Mouse (Mus musculus) c-Kit-positive CD71-negative TER-119-negative erythroid progenitor cells, embryonic 14.5 days (primary cell): Measurements from ENCODE around the gene Enc1.
"Not testable (repeated sequence)": the region's sequence is repeated elsewhere in the genome, so short reads cannot be mapped to it uniquely, and the experiment has no call there.

Source experiments
- DNase-seq: peaks from one replicate; pipeline ENCODE4 v3.0.0-alpha.2; 2013; ENCODE audit warnings: low read depth

Enc1 gene

DNA sequence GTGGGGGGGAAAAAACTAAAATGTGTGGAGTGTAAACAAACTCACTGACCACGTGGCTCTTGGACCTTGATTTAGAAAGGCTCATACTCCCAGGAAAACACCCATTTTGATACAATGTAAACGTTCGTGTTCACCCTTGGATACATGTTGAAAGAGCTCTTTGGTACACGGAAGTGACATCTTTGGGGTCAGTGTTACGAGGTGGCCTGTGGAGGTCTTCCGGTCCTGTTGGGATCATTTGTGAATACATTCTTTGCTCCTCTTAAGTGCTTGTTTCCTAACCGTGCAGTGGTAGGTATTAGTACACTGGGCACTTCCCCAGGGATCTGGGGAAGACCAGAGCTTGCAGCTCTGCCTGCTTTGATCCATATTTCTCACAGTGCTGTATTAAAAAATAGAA, 10.8 kb downstream of the Enc1 start:
- DNase-seq, result no peak

DNA sequence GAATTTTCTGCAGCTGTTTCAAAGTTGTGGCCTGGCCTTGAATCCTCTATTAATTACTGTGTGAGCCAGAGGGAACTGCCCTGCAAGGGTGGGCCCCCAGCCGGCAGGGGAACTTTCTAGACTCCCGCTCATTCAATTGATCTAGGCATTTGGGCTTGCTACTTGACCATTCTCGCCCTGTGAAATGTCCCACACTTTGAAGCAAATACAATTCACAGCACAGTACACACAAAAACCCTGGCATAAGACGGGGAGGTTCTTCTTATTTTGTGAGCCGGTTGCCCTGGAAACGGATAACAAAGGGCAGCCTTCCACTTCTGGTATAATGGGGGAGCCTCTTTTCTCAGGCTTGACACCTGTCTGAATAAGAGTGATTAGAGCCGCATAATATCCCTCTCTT, 11.6 kb downstream of the Enc1 start:
- DNase-seq, result no peak

DNA sequence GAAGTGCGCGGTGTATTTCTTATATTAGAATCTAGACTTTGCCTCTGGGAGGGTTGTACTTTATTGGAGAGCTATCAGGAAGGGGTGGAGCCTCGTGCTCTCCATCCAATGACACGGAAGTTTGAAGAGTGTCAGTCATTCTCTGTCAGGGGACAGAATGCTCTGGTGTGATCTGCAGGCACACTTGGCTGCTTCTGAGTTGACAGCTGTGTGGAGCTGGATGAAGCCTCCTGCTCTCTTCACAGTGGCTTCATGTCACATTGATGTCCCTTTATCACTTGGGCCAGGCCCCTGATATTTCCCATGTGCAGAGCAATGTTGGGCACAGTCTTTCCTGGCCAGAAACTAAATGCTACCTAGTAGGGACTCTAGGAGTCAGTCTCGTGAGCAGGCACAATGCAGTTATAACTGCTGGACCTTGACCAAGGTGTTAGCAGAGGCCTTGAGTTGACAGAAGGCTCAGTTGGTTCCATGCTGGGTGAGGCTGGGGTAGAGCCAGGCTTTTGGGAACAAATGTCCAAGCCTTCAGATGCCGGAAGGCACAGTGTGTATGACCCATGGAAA, 12.6 kb downstream of the Enc1 start:
- DNase-seq, result no peak

DNA sequence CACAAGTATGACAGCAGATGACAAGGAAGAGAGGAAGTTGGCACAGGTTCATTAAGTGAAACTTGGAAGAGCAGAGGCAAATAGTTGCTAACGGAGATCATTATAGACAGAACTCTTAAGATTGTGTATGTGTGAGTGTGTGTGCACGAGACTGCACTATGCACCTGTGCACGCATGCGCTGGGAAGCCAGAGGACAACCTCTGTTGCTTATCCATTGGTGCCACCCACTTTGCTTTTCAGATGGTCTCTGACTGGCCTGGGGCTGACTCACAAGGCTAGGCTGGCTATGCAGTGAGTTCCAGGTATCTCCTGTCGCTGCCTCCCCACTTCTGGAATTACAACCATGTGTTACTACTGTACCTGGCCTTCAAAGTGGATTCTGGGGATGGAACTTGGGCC, 13.1 kb downstream of the Enc1 start:
- no peak for DNase-seq

DNA sequence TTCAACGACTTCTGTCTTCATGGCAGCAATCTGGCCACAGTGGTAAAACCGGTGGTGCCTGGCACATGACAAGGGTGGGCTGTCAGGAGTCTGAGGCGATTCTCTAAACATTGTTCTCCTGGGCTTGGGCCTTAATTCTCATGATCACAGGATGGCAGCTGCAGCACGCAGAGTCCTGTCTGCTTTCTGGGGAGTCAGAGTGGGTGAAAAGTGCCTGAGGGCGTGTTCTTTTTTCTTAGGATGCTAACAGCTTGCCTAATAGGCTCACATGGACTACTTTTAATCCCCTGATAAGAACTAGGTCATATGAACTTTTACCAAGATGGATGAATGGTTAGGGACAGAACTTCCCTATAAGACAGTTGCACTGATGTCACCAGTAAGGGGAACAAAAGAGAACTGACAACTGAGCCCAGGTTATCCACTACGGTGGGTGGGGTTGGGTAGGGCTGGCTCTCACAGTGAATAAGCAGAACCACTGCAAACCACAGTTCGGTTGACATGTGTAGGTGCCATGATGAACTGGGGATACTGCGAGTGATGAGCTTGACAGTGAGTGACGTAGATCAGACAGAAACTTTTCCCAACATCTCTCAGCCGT, 13.8 kb downstream of the Enc1 start:
- no peak for DNase-seq

DNA sequence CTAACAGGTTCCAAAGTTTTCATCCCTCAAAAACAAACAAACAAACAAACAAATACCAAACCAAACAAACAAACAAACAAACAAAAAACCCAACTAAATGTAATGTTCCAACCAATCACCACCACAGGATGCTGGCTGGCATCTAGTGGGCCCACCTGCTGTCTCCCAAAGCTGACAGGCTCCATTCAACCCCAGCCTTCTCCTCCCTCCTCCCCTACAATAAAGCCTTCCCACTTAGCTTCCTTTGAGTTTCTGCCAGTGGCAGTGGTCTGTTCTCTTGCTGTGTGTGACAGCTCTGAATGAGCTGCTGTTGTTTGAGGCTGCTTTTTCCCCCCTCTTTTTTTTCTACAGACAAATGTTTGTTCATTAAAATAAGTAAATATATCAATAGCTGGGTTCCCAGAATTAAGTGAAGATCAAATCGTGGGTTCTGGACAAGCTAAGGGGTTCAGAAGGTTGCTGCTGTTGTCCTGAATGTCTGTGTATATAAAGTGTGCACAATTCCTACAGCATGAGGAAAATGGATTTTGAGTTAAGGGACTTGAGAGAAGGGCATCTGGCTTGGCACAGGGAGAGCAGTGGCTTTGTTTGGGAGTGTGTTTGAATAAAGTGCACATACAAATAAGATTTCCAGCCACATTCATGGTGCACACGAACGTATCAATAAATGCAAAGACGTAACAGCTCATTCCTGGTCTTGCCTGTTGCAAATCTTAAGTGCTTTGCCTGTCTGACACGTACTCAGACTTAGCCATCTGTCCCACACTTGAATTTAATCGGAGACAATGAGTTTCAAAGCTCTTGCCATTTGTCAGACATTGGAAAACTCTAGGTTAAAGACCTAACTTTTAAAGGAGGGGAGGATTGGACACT, 15.3 kb downstream of the Enc1 start:
- DNase-seq, result no peak

DNA sequence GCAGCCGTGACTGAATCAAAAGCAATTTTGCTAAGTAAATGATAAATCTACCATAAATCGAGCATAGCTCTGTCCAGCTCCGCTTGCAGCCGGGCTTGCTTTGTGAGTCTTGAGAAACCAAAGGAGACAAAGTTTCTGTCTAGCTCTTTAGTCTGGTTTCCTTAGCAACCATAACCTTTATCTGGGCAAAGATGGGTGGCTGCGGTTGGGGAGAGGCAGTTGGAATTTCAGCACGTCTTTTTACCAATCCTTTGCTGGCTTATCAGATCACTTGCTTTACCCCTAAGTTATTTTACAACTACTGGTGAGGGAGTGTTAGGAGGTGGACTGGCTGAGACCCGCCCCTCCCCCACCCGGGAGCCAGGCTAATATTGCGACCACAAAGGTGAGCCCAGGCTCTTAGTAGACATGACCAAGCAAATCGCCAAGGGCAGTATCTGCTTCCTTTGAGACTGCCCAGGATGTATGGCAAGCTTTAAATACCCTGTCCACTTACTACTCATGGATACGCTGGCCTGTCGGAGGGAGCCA, 16.0 kb downstream of the Enc1 start:
- DNase-seq, result no peak

DNA sequence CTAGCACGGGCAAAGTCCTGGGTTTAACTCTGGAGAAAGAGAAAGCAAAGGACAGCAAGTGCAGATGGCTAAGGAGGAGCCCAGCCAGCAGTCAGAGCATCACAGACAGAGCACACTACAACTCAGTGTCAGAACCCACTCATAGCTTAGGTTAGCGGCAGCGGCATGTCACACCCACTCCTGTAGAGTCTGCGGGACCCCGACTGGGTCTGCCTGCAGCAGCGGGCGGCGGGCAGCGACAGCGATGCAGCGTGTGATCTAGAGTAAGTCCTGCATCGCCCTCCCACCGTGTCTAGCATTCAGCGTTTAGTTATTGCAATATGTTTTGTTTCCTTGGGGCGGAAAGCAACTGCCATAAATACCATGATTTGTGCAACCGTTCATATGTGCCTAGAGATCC, 18.4 kb downstream of the Enc1 start:
- no peak for DNase-seq

DNA sequence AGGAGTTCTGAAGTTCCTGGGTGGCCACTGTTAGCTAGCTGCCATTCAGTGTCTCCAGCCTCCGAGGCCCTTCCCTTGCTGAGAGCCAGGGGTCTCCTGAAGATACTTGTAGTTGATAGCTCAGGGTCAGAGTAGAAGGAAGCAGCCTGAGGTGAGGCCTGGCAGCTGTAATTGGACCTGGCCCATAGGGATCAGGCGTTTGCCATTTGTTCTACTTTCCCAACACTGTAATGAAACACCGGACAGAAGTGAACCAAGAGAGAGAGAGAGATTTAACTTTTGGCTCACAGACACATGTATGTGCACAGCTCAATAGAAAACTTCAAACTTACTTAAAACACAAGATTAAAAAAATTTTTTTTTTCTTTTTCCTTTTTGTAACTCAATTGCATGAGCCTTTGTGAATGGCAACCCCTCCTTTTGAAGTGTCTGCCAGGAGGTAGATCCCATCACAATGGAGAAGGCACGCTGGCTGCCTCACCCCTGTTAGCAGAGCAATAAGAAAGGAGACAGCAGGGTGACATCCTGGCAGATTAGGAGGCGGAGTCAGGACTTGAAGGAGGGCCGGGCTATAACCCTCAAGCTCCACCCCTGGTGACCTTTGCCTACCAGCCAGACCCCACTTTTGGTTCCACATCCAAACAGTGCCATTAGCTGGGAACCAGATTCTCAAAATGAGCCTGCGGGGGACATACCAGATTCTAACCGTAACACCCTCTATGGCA, 19.7 kb downstream of the Enc1 start:
- DNase-seq, result no peak

DNA sequence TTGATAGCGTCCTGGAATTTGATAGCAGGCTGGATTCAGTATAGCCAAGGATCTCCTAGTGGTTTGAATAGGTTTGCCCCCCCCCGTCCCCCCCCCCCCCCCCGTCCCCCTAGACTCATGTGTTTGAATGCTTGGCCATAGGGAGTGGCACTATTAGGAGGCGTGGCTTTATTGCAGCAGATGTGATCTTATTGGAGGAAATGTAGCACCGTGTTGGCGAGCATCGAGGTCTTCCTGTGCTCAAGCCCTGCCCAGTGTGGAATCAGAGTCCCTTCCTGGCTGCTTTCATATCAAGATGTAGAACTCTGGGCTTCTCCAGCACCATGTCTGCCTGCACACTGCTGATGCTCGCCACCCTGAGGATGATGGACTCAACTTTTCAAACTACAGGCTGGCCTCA, 20.6 kb downstream of the Enc1 start:
- no peak for DNase-seq

DNA sequence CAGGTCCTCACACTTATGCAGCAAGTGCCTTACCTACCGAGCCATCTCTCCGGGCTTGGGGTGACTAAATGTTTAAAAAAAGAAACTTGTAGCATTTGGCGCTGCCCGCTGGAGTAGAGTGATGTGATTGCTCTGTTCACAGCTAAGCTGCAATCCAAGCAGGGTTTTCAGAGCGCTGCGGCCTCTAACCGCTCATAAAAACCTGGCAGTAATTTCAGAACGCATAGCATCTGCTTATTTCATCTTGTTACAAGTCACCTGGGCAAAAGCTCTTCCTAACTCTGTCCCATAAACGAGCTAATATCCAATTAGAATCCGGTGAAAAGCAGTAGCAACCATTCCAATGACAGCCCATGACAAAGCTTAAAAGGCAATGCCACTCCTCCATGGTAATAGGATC, 21.8 kb downstream of the Enc1 start:
- DNase-seq, result no peak

DNA sequence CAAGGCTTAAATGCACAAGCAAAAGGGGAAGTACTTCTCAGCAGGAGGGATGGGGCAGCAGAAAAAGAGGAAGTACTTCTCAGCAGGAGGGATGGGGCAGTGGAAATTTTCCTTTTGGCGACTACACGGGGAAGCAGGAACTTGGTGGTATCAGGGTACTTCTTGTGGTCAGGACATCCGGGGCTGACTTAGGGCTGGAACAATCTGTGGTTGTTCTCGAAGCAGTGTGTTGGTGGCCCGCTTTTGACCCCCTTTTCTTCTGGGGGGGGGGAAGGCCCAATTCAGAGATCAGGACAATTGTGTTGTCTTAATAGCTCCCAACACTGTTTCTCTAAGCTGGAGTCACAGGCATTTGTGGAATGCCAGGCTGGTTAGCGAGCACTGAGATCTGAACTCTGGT, 24.6 kb downstream of the Enc1 start:
- DNase-seq, result not testable (repeated sequence)

DNA sequence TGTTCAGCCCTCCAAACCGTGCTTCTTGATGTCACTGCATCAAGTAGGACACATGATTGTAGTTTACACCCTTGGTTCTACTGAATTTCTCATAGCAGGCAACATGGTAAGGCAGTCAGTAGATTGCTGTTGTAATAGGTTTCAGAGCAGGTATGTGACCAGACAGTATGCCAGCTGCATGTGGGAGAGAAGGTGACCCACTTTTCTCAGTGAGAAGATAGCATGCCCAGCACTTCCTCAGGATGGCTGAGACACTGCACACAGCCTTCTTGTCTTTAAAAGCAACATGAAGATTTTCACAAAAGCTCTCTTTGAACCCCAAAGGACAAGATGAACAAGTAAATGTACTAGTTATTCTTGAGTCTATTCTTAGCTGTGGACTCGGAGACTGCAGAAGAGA, 29.8 kb downstream of the Enc1 start:
- DNase-seq, result no peak

DNA sequence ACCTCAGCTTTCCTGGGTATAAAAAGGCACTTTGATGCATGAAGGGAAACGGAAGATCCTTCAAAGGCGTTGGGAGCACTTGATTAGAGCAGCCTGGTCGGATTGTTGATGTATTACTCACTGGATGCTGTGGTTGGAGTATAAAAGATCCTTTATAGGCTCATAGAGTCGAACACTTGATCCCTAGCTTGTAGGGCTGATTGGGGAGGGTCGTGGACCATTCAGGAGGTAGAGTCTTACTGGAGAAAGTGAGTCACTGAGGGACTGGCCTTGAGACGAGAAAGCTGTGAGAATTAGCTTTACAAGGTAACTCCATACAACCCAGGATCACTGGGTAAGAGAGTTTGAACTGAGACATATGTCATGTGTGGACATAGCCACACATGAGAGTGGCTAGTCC, 30.7 kb downstream of the Enc1 start:
- DNase-seq, result no peak

DNA sequence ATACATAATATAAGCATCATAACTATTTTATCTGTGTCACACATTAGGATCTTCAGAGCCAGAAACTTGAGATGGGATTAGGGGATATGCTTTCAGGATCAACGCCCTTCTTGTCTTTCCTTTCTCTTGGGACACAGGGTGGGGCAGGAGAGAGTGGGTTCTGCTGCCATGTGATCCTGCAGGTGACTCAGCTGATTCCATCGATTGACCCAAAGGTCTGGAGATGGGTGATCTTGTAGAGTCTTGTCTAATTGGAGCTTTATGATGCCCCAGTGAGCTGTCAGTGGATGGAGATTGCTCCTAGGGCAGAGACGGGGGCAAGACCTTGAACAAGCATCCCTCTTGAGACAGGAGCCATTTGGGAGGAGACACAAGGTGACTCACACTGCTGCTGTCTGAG, 33.9 kb downstream of the Enc1 start:
- no peak for DNase-seq

DNA sequence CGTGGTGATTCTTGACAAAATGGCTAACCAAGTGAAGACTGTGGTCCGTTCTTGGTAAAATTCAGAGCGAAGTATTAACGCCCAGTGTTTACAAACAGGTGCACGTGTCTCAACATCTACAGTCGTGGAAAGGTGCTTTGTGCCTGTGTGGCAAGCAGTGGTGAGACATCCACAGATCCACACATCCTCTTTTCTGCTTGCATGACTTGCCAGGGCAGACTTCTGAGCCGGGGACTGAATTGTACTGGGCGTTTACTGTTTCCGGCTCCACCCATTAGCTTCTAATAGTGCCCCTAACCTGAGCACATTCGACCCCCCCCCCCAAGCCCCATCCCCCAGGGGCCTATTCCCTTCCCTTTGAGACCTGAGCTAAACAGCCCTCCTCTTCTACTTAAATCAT, 34.6 kb downstream of the Enc1 start:
- no peak for DNase-seq

DNA sequence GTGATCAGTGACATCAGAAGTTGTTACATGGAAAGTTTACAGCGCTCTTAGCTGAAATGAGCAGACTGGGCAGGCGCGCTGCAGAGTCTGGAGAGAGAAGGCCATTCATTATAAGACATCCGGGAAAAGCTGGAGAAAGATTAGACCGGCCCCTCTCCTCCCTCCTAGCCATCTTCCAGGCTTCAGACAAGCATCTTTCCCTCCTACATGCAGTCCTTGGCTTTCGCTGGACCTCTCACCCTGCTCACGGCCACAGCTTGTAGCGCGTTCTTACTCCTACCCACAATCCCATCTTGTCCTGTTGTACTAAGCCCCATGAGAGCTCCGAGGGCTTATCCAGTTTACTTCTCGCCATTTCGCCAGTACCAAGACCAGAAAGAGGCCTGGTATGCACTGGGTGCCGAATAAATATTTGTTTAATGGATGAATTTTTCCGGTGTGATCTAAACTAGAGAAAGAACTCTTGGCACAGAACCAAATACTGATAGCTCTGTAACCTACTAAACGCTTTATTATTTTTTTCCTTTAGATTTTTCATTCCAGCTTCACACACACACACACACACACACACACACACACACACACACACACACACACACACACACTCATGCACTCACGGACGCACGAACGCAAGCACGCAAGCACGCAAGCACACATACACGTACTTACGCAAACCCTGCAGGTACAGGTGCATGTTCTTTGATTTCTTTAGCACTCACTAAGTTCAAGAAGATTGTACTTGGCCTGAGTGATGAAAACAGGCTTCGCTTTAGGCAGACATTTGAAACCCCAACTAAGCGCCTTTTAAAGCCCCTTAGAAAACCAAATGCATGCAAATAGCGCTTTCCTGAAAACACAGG, 41.4 kb downstream of the Enc1 start:
- no peak for DNase-seq

DNA sequence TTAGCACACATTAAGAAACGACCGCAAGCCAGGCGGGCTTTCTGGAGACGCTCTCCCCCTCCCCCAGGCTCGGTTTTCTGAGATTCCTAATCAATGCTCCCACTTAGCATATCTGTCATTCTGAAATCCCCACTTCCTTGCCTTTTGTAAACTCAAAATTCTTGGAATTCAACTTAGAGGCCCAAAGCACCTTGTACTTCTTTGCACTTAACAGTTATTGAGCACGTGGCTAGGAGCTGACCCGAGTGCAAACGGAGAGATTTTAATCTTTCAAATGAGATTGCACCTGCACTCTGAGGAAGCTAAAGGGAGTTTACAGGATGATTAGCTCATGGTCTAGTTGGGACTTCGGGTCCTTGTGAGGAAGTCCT, 42.0 kb downstream of the Enc1 start:
- DNase-seq, result no peak

DNA sequence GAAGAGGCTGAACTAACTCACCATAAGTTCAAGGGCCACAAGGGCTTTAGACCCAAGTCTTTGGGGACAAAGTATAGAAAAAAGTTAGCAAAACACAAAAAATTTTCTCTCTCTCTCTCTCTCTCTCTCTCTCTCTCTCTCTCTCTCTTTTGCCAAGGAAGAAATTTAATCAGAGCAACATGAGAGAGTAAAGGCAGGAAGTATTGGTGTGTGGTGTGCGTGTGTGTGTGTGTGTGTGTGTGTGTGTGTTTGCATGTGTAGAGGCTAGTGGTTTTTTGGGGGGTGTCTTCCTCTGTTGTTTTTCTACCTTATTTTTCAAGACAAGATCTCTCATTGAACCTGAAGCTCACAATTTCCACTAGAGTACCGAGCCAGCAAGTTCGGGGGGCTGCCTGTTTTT, 46.1 kb downstream of the Enc1 start:
- DNase-seq, result no peak

DNA sequence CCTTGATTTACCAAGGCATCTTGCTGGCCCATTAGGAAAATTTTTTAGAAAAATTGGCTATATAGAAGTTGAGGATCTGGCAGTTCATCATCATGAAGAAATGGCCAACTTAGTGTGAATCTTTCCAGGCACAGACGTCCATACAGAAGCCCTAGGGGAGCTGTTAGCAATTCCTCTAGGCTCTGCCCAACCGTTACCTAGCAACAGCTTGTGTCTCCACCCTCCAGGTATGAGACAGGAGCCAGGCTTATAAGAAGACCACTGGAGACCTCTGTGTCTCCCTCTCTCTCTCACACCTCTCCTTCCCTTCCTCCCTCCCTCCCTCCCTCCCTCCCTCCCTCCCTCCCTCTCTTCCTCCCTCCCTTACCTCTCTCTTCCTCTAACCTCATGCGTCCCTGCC, 49.8 kb downstream of the Enc1 start:
- DNase-seq, result no peak

DNA sequence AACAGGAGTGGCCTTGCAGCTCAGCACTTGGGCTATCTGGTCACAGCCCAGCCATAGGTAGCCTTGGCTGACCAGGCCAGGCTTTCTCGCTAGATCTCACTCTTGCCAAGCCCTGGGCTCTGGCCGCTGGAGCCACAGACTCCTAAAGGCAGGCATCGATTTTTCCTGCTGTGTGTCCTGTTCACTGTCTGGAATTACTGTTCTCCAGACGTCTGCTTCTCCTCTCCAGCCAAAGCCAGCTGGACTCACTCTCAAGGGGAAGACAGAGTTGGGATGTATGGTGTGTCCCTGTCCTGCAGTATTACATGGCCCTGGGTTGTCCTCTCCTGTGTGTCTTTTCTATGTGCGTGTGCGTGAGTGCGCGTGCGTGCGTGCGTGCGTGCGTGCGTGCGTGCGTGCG, 50.4 kb downstream of the Enc1 start:
- no peak for DNase-seq

DNA sequence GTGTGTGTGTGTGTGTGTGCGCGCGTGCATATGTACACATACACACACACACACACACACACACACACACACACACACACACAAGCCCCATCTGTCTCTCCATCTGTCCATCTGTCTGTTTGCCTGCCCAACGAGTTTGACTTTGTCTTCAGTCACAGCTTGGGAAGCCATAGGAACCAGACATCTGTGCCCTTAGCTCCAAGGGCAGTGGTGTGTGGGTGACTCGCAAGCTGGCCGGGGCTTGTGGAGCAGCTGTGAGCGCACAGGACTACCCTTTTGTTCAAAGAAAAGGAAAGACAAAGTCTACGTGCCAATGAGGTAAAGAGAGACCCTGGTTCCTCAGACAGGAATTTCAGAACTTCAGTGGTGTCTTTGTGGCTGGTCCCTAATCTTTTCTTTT, 51.1 kb downstream of the Enc1 start:
- DNase-seq, result no peak
